Comparison of ENCODE assay signal across 8 mouse cellular contexts in the genomic region with DNA sequence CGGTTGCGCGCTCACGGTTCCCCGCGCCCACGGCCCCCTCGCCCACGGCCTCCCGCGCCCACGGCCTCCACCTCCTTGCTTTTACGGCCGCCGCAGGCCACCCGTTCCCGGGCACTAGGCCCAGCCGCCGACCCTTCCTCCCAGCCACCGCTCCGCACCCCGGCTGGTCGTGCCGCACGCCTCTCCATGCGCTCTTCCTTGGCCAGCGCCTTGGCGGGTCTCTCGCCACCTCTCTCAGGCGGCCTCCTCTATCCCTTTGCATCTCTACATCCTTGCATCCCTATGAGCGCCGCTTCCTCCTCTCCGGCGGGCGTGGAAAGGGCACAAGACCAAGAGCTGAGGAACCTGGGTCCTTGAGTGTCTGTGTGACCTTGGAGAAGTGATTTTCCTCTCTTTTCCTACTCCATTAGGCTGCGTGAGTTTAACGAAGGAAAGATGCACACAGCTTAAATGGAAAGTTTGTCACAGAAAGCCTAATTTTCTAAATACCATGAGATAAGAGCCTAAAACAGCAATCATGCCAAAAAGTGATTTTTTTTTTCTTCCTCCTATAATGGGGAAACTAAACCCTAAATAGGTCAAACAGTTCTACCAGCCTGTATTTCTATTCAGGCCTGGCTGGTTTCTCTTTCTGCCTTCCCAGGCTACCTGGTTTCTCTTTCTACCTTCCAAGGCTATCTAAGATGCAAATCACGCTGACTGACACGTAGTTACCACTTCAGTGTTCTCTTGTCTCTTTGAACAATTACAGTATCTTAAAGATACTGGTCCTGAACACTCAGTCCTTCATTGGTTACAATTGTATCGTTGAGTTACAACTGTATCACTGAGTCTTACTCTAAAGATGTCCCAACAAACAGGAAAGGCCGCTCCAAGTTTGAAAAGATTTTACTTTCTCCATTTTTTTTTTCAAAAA. TPM values are rescaled to one million over a fixed set of nuclear protein-coding genes. Genes with fewer than 3 reads are reported as not detected.
DNase-seq lines count a peak whose midpoint lies in the region; ATAC-seq lines count a peak whose summit lies in the region.

No protein-coding gene starts in this region.

- peak; percentile 7 to 30 for DNase-seq in heart, adult 18-20 months
- DNase-seq in heart, adult 8-10 months (ENCODE audit: low spot score), result no peak
- DNase-seq in WW6 (ENCODE audit: low read depth, low spot score), result peak; percentile 38
- DNase-seq in forebrain, embryonic 10.5 days (ENCODE audit: extremely low spot score, low spot score), result peak; percentile 72
- no peak for DNase-seq in limb, embryonic 10.5 days (ENCODE audit: low spot score)
- peak; percentile 20 for DNase-seq in urinary bladder, postnatal 25 days (ENCODE audit: low spot score)

- ATAC-seq in hindbrain, embryonic 16.5 days, result peak; percentile 72
- ATAC-seq in midbrain, embryonic 15.5 days (replicated peaks), result peak; percentile 77

- peak overlapping the region; percentile 82 for H3K9ac ChIP-seq in hindbrain, embryonic 16.5 days (ENCODE audit: low read depth, low read length)
- H3K9ac ChIP-seq in midbrain, embryonic 15.5 days, result peak overlapping the region; percentile 79

- no peaks in the 10 kb centered on the region for H3K36me3 ChIP-seq in forebrain, embryonic 10.5 days (replicated peaks)
- H3K36me3 ChIP-seq in hindbrain, embryonic 16.5 days (ENCODE audit: control insufficient read depth, insufficient read depth, low read length), result no peaks in the 10 kb centered on the region
- H3K36me3 ChIP-seq in limb, embryonic 10.5 days, result no peaks in the 10 kb centered on the region
- H3K36me3 ChIP-seq in midbrain, embryonic 15.5 days (replicated peaks), result no peaks in the 10 kb centered on the region

- H3K4me2 ChIP-seq in hindbrain, embryonic 16.5 days (ENCODE audit: low read length), result peak overlapping the region; percentile 70
- peak overlapping the region; percentile 93 for H3K4me2 ChIP-seq in midbrain, embryonic 15.5 days

- H3K4me3 ChIP-seq in forebrain, embryonic 10.5 days, result peak overlapping the region; percentile 94
- H3K4me3 ChIP-seq in hindbrain, embryonic 16.5 days (ENCODE audit: low read length), result peak overlapping the region; percentile 93
- H3K4me3 ChIP-seq in limb, embryonic 10.5 days, result peak overlapping the region; percentile 92
- peak overlapping the region; percentile 73 for H3K4me3 ChIP-seq in midbrain, embryonic 15.5 days

- WGBS in forebrain, embryonic 10.5 days, result 9% methylated on average over 35 of the region's 41 CpGs
- 10% methylated on average over 30 of the region's 41 CpGs for WGBS in hindbrain, embryonic 16.5 days
- 7% methylated on average over 41 of the region's 41 CpGs for WGBS in limb, embryonic 10.5 days
- 10% methylated on average over 39 of the region's 41 CpGs for WGBS in midbrain, embryonic 15.5 days

- no peaks in the 10 kb centered on the region for H3K9me3 ChIP-seq in forebrain, embryonic 10.5 days
- H3K9me3 ChIP-seq in hindbrain, embryonic 16.5 days (ENCODE audit: control insufficient read depth, low read length), result no peaks in the 10 kb centered on the region
- H3K9me3 ChIP-seq in limb, embryonic 10.5 days (replicated peaks), result no peaks in the 10 kb centered on the region
- H3K9me3 ChIP-seq in midbrain, embryonic 15.5 days, result no peaks in the 10 kb centered on the region

- H3K4me1 ChIP-seq in forebrain, embryonic 10.5 days, result peaks cover 13% of the 10 kb centered on the region
- peaks cover 7% of the 10 kb centered on the region for H3K4me1 ChIP-seq in hindbrain, embryonic 16.5 days (ENCODE audit: control insufficient read depth, insufficient read depth, low read depth, low read length)
- peaks cover 15% of the 10 kb centered on the region for H3K4me1 ChIP-seq in limb, embryonic 10.5 days
- H3K4me1 ChIP-seq in midbrain, embryonic 15.5 days, result peaks cover 11% of the 10 kb centered on the region

- peak overlapping the region; percentile 91 for H3K27ac ChIP-seq in forebrain, embryonic 10.5 days
- H3K27ac ChIP-seq in hindbrain, embryonic 16.5 days (ENCODE audit: low read depth, low read length), result peak overlapping the region; percentile 91
- H3K27ac ChIP-seq in limb, embryonic 10.5 days, result peak overlapping the region; percentile 91
- peak overlapping the region; percentile 87 for H3K27ac ChIP-seq in midbrain, embryonic 15.5 days

- H3K27me3 ChIP-seq in forebrain, embryonic 10.5 days (ENCODE audit: poor library complexity, severe bottlenecking), result no peaks in the 10 kb centered on the region; the same call in 1 of the 2 replicates
- H3K27me3 ChIP-seq in hindbrain, embryonic 16.5 days (replicated peaks; ENCODE audit: control insufficient read depth, insufficient read depth, low read length), result no peaks in the 10 kb centered on the region
- no peaks in the 10 kb centered on the region for H3K27me3 ChIP-seq in limb, embryonic 10.5 days (ENCODE audit: low read depth, poor library complexity, severe bottlenecking)
- no peaks in the 10 kb centered on the region for H3K27me3 ChIP-seq in midbrain, embryonic 15.5 days (replicated peaks)

RNA-seq across cellular contexts. Expression of gene Srpk2, which starts 8.0 kb away (rescaled TPM):
- 10 to 100 TPM; 37.8 to 44.2 TPM for total RNA-seq in heart, adult 18-20 months (2021)
- 10 to 100 TPM; 41.1 to 48.5 (median 42.5) TPM for total RNA-seq in heart, adult 8-10 months (2022)
- polyA plus RNA-seq in forebrain, embryonic 10.5 days (2016; fragmentation: Nextera tagmentation; extraction: Ambion mirVana), result 51.8 and 58.1 TPM in 2 replicates
- polyA plus RNA-seq in hindbrain, embryonic 16.5 days (2015; fragmentation: Nextera tagmentation; extraction: Ambion mirVana), result 103 and 108 TPM in 2 replicates
- 36.9 and 44.1 TPM in 2 replicates for polyA plus RNA-seq in limb, embryonic 10.5 days (2016; fragmentation: Nextera tagmentation; extraction: Ambion mirVana)
- 105 and 107 TPM in 2 replicates for polyA plus RNA-seq in midbrain, embryonic 15.5 days (2015; fragmentation: Nextera tagmentation; extraction: Ambion mirVana)

Comparison
In these comparisons a context has a peak if more than half of its experiments do, and no peak if none do; other contexts are left out.
1. DNase-seq: peak in heart, adult 18-20 months (2 of 2), WW6 (single experiment), forebrain, embryonic 10.5 days (single experiment) and urinary bladder, postnatal 25 days (single experiment); none in heart, adult 8-10 months (single experiment) and limb, embryonic 10.5 days (single experiment).
2. Peak in every context shown above with its lines, with median percentiles within 50 percentile points of each other: H3K27ac ChIP-seq and H3K4me3 ChIP-seq.